Mouse (Mus musculus) intestine, postnatal 0 days (tissue): ENCODE data around the gene Adgrg7. TPM values are rescaled to one million over a fixed set of nuclear protein-coding genes. Genes with fewer than 3 reads are reported as not detected.

Experiments
- ATAC-seq: fragments of 200-750 bp; cut with Nextera tagmentation; 2 replicates; pipeline ENCODE4 v1.8.0; 2017; ENCODE audit warnings: mild to moderate bottlenecking, moderate TSS enrichment, moderate library complexity
- H3K27ac ChIP-seq: fragments of 300-500 bp; sonication (generic); 2 replicates; pipeline ENCODE4 v1.5.1; 2014; ENCODE audit warnings: mild to moderate bottlenecking, low read depth, low read length, moderate library complexity
- H3K27me3 ChIP-seq: fragments of 300-500 bp; sonication (generic); replicated peaks from 2 replicates; pipeline ENCODE4 v1.6.1; 2014; ENCODE audit warnings: low read length, mixed read lengths; ENCODE audit not compliant: control insufficient read depth, insufficient read depth
- H3K36me3 ChIP-seq: fragments of 300-500 bp; sonication (generic); 2 replicates; pipeline ENCODE4 v1.6.1; 2014; ENCODE audit warnings: mild to moderate bottlenecking, moderate library complexity; ENCODE audit not compliant: control insufficient read depth, insufficient read depth
- H3K4me1 ChIP-seq: fragments of 300-500 bp; sonication (generic); replicated peaks from 2 replicates; pipeline ENCODE4 v1.6.1; 2014; ENCODE audit warnings: antibody characterized with exemption, low read length, mixed read lengths; ENCODE audit not compliant: control insufficient read depth, insufficient read depth
- H3K4me2 ChIP-seq: fragments of 300-500 bp; sonication (generic); replicated peaks from 2 replicates; pipeline ENCODE4 v1.6.1; 2014; ENCODE audit warnings: low read depth, mild to moderate bottlenecking, moderate library complexity
- H3K4me3 ChIP-seq: fragments of 300-500 bp; sonication (generic); 2 replicates; pipeline ENCODE4 v1.5.1; 2014; ENCODE audit warnings: low read depth, low read length
- H3K9ac ChIP-seq: fragments of 300-500 bp; sonication (generic); 2 replicates; pipeline ENCODE4 v1.6.1; 2014; ENCODE audit warnings: mild to moderate bottlenecking, low read depth, low read length
- H3K9me3 ChIP-seq: fragments of 300-500 bp; sonication (generic); 2 replicates; pipeline ENCODE4 v1.6.1; 2016; ENCODE audit warnings: mixed run types; ENCODE audit not compliant: control insufficient read depth
- CTCF ChIP-seq: sonication (generic); IDR thresholded peaks from 2 replicates; pipeline ENCODE4 v1.5.1; 2016; ENCODE audit warnings: low read depth, mild to moderate bottlenecking, control low read depth, antibody characterized with exemption, moderate library complexity
- WGBS: fragments of 180-500 bp; shearing (Covaris S2); extraction: QIAGEN DNeasy Blood & Tissue Kit; methylation state at CpG from one replicate; pipeline ENCODE4 v1.1.7; 2014; 5-methylcytosine and 5-hydroxymethylcytosine counted together
- polyA plus RNA-seq: library from polyadenylated mRNA; unstranded; fragments of >200 nt; fragmentation: Nextera tagmentation; extraction: Ambion mirVana; gene quantifications from 2 replicates; pipeline ENCODE4 v1.2.1, GENCODE M21; 2015

Adgrg7 gene
- polyA plus RNA-seq, 1 experiment from 2014 or later, result 18.4 TPM

GRCm38 (mm10) chr16:56716557-56717179 lies 79.0 kb downstream of the Adgrg7 start:
- under 1% methylated on average over 26 of the region's 38 CpGs for WGBS
- peak overlapping the region; percentile 71 for H3K4me2 ChIP-seq
- no peaks in the 10 kb centered on the region for H3K9me3 ChIP-seq
- H3K4me1 ChIP-seq, result 0 out of 2 replicates have a peak, but pooled peaks cover 3% of the 10 kb centered on the region
- H3K9ac ChIP-seq, result peak overlapping the region; percentile 98
- H3K4me3 ChIP-seq, result peak overlapping the region; percentile 73
- TF ChIP-seq CTCF, result no peak
- H3K36me3 ChIP-seq, result peaks cover 7% of the 10 kb centered on the region; the same call in 1 of the 2 replicates
- peak; percentile 26 for ATAC-seq
- H3K27me3 ChIP-seq, result no peaks in the 10 kb centered on the region
- H3K27ac ChIP-seq, result peak overlapping the region; percentile 100

- Histone ChIP-seq H3K4me3 (peak overlapping the region; percentile 73), H3K4me1 (0 out of 2 replicates have a peak, but pooled peaks cover 3% of the 10 kb centered on the region), H3K4me2 (peak overlapping the region; percentile 71), H3K27me3 (no peaks in the 10 kb centered on the region), H3K9me3 (no peaks in the 10 kb centered on the region), H3K27ac (peak overlapping the region; percentile 100), H3K9ac (peak overlapping the region; percentile 98), H3K36me3 (peaks cover 18% of the 10 kb centered on the region)
- TF ChIP-seq CTCF, result no peak
- WGBS, result 25% methylated on average over 3 of the region's 3 CpGs
- no peak for ATAC-seq
Observed at GRCm38 (mm10) chr16:56715608-56716007, 80.0 kb downstream of the Adgrg7 start.

- Histone ChIP-seq H3K27me3 (no peaks in the 10 kb centered on the region), H3K4me1 (0 out of 2 replicates have a peak, but pooled peaks cover 3% of the 10 kb centered on the region), H3K36me3 (peaks cover 46% of the 10 kb centered on the region), H3K4me3 (no peak overlapping the region), H3K27ac (peak overlapping the region; percentile 50), H3K9me3 (no peaks in the 10 kb centered on the region), H3K9ac (no peak overlapping the region), H3K4me2 (no peak overlapping the region)
- WGBS, result 40% methylated on average over 3 of the region's 3 CpGs
- TF ChIP-seq CTCF, result no peak
- ATAC-seq, result peak; percentile 84
Observed at GRCm38 (mm10) chr16:56710071-56710470, 85.6 kb downstream of the Adgrg7 start.

- Histone ChIP-seq H3K4me2 (no peak overlapping the region), H3K36me3 (peaks cover 52% of the 10 kb centered on the region), H3K4me3 (no peak overlapping the region), H3K27me3 (no peaks in the 10 kb centered on the region), H3K9me3 (no peaks in the 10 kb centered on the region), H3K4me1 (no peaks in the 10 kb centered on the region), H3K9ac (no peak overlapping the region), H3K27ac (no peak overlapping the region)
- peak; percentile 58 for TF ChIP-seq CTCF
- ATAC-seq, result no peak
- 79% methylated on average over 3 of the region's 3 CpGs for WGBS
Observed at GRCm38 (mm10) chr16:56705731-56706130, 89.9 kb downstream of the Adgrg7 start.

- H3K36me3 ChIP-seq, result peaks cover 52% of the 10 kb centered on the region
- ATAC-seq, result no peak
- H3K4me1 ChIP-seq, result no peaks in the 10 kb centered on the region
- no peak overlapping the region for H3K4me2 ChIP-seq
- TF ChIP-seq CTCF, result no peak
- no peaks in the 10 kb centered on the region for H3K9me3 ChIP-seq
- no peak overlapping the region for H3K9ac ChIP-seq
- no peak overlapping the region for H3K4me3 ChIP-seq
- H3K27me3 ChIP-seq, result no peaks in the 10 kb centered on the region
- WGBS, result 84% methylated on average over 3 of the region's 3 CpGs
- no peak overlapping the region for H3K27ac ChIP-seq
Observed at GRCm38 (mm10) chr16:56700898-56701297, 94.8 kb downstream of the Adgrg7 start.

- no peak overlapping the region for H3K27ac ChIP-seq
- TF ChIP-seq CTCF, result no peak
- H3K9ac ChIP-seq, result no peak overlapping the region
- 70% methylated on average over 2 of the region's 2 CpGs for WGBS
- no peaks in the 10 kb centered on the region for H3K4me1 ChIP-seq
- H3K36me3 ChIP-seq, result peaks cover 52% of the 10 kb centered on the region
- H3K27me3 ChIP-seq, result no peaks in the 10 kb centered on the region
- no peak overlapping the region for H3K4me2 ChIP-seq
- ATAC-seq, result no peak
- no peak overlapping the region for H3K4me3 ChIP-seq
- H3K9me3 ChIP-seq, result no peaks in the 10 kb centered on the region
Observed at GRCm38 (mm10) chr16:56696448-56696847, 99.2 kb downstream of the Adgrg7 start.
